Mouse (Mus musculus) lung, postnatal 0 days (tissue): ENCODE measurements at regions not wholly inside any gene's neighbourhood (a gene's known extent, or its start where the extent isn't known, plus 50 kb on each side); places are given as distances from the start of the nearest gene placed in this dataset.

Experiments
- CTCF ChIP-seq: IDR thresholded peaks from 2 replicates; pipeline ENCODE4 v1.5.1; 2016; ENCODE audit warnings: antibody characterized with exemption, mild to moderate bottlenecking
- EP300 ChIP-seq: IDR thresholded peaks from 2 replicates; pipeline ENCODE4 v1.6.1; 2016; ENCODE audit warnings: antibody characterized with exemption, mild to moderate bottlenecking, control low read depth

DNA sequence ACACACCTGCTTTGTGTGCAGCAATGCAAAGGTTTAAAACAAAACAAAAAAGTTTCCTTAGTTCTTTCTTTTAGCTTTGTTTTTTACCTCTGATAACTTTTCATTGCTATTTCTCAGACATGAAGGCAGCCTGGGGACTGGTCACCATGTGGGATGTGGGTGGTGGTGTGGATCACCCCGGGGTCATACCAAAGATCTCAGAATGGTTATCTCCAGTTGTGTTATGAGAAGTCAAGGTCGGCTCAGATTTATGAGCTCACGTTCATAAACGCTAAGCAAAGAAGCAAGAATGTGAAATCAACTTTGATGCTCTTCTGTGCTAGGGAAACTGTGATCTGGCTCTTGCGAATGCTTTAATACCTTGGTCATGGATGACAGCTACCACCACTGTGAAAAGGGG, 102.3 kb upstream of the Map3k1 start:
- no peak for TF ChIP-seq CTCF
- no peak for TF ChIP-seq EP300
